Mouse (Mus musculus): Measurements from ENCODE around the gene Sf1. TPM values are rescaled to one million over a fixed set of nuclear protein-coding genes. Genes with fewer than 3 reads are reported as not detected.

Sf1 gene
- total RNA-seq, 2 experiments from 2014 or later, result 169 to 224 TPM

GRCm38 (mm10) chr19:6397582-6398249, 34.2 kb downstream of the Sf1 start:
- no peak for DNase-seq

- DNase-seq, result peak; percentile 76 to 83
Measured at GRCm38 (mm10) chr19:6398447-6399284, 35.2 kb downstream of the Sf1 start.

GRCm38 (mm10) chr19:6399285-6400095, 36.0 kb downstream of the Sf1 start, which contains the start of gene Rasgrp2:
TSS of gene Rasgrp2 (plus strand) at chr19:6399340.
- DNase-seq, result peak; percentile 67 to 76

- peak in 1 of 2 experiments; percentile 42 for DNase-seq
Measured at GRCm38 (mm10) chr19:6400096-6401086, 36.9 kb downstream of the Sf1 start.

- DNase-seq, result peak; percentile 83 to 88
Measured at GRCm38 (mm10) chr19:6401131-6401815, 37.8 kb downstream of the Sf1 start.

- DNase-seq, result peak in 1 of 2 experiments; percentile 61
Measured at GRCm38 (mm10) chr19:6401951-6402350, 38.5 kb downstream of the Sf1 start.

- no peak for DNase-seq
Measured at GRCm38 (mm10) chr19:6403869-6404268, 40.4 kb downstream of the Sf1 start.

GRCm38 (mm10) chr19:6405433-6405832, 41.9 kb downstream of the Sf1 start:
- DNase-seq, result no peak

GRCm38 (mm10) chr19:6407109-6407508, 43.6 kb downstream of the Sf1 start:
- DNase-seq, result no peak

GRCm38 (mm10) chr19:6407816-6408510, 44.5 kb downstream of the Sf1 start:
- no peak for DNase-seq

GRCm38 (mm10) chr19:6408749-6409148, 45.3 kb downstream of the Sf1 start:
- no peak for DNase-seq

- DNase-seq, result no peak
Measured at GRCm38 (mm10) chr19:6409176-6409575, 45.7 kb downstream of the Sf1 start.

- DNase-seq, result no peak
Measured at GRCm38 (mm10) chr19:6409936-6410335, 46.4 kb downstream of the Sf1 start.

- no peak for DNase-seq
Measured at GRCm38 (mm10) chr19:6412798-6413197, 49.3 kb downstream of the Sf1 start.

- peak; percentile 35 to 50 for DNase-seq
Measured at GRCm38 (mm10) chr19:6415454-6415853, 52.0 kb downstream of the Sf1 start.

- DNase-seq, result no peak
Measured at GRCm38 (mm10) chr19:6416124-6416770, 52.8 kb downstream of the Sf1 start.

- DNase-seq, result no peak
Measured at GRCm38 (mm10) chr19:6416894-6417761, 53.6 kb downstream of the Sf1 start.

GRCm38 (mm10) chr19:6418233-6418879, 54.9 kb downstream of the Sf1 start, which contains the start of gene Nrxn2:
TSS of gene Nrxn2 (plus strand) at chr19:6418731.
- DNase-seq, result peak; percentile 87 to 91
